Mouse (Mus musculus) hindbrain, embryonic 11.5 days (tissue): ENCODE results near the gene U2af1l4. TPM values are rescaled to one million over a fixed set of nuclear protein-coding genes. Genes with fewer than 3 reads are reported as not detected.

Experiments
- ATAC-seq: fragments of 200-750 bp; cut with Nextera tagmentation; 2 replicates; pipeline ENCODE4 v1.8.0; 2017; ENCODE audit warnings: mild to moderate bottlenecking, moderate TSS enrichment, moderate library complexity; ENCODE audit not compliant: low FRiP score
- DNase-seq: peaks from one replicate; pipeline ENCODE4 v3.0.0-alpha.2; 2015; ENCODE audit warnings: low spot score
- H3K27ac ChIP-seq: fragments of 300-500 bp; sonication (generic); 2 replicates; pipeline ENCODE4 v1.5.1; 2014; ENCODE audit warnings: mild to moderate bottlenecking, low read depth, low read length
- H3K27me3 ChIP-seq: fragments of 300-500 bp; sonication (generic); 2 replicates; pipeline ENCODE4 v1.6.1; 2014; ENCODE audit warnings: mild to moderate bottlenecking, low read length, moderate library complexity, mixed read lengths; ENCODE audit not compliant: control insufficient read depth, insufficient read depth
- H3K36me3 ChIP-seq: fragments of 300-500 bp; sonication (generic); 2 replicates; pipeline ENCODE4 v1.6.1; 2014; ENCODE audit warnings: mild to moderate bottlenecking, low read length, moderate library complexity, mixed read lengths; ENCODE audit not compliant: control insufficient read depth, insufficient read depth
- H3K4me1 ChIP-seq: fragments of 300-500 bp; sonication (generic); replicated peaks from 2 replicates; pipeline ENCODE4 v1.6.1; 2014; ENCODE audit warnings: low read length, mixed read lengths; ENCODE audit not compliant: control insufficient read depth, insufficient read depth
- H3K4me2 ChIP-seq: fragments of 300-500 bp; sonication (generic); replicated peaks from 2 replicates; pipeline ENCODE4 v1.6.1; 2014; ENCODE audit warnings: mild to moderate bottlenecking, low read depth, low read length
- H3K4me3 ChIP-seq: fragments of 300-500 bp; sonication (generic); 2 replicates; pipeline ENCODE4 v1.5.1; 2014; ENCODE audit warnings: low read depth, low read length
- H3K9ac ChIP-seq: fragments of 300-500 bp; sonication (generic); 2 replicates; pipeline ENCODE4 v1.6.1; 2014; ENCODE audit warnings: low read depth, low read length
- H3K9me3 ChIP-seq: fragments of 300-500 bp; sonication (generic); 2 replicates; pipeline ENCODE4 v1.6.1; 2016; ENCODE audit warnings: low read length; ENCODE audit not compliant: control insufficient read depth
- WGBS: fragments of 180-500 bp; shearing (Covaris S2); extraction: QIAGEN DNeasy Blood & Tissue Kit; methylation state at CpG from one replicate; pipeline ENCODE4 v1.1.7; 2014; 5-methylcytosine and 5-hydroxymethylcytosine counted together
- polyA plus RNA-seq: library from polyadenylated mRNA; unstranded; fragments of >200 nt; fragmentation: Nextera tagmentation; extraction: Ambion mirVana; gene quantifications from 2 replicates; pipeline ENCODE4 v1.2.1, GENCODE M21; 2014

U2af1l4 gene
- polyA plus RNA-seq, 1 experiment from 2014 or later, result 100.0 TPM

- H3K4me2 ChIP-seq, result no peak overlapping the region
- 45% methylated on average over 16 of the region's 16 CpGs for WGBS
- no peak for DNase-seq
These were observed 45.4 kb downstream of the U2af1l4 start for GRCm38 (mm10) chr7:30608476-30608875.

GRCm38 (mm10) chr7:30610043-30610442 is 46.9 kb downstream of the U2af1l4 start:
- 58% methylated on average over 7 of the region's 7 CpGs for WGBS
- no peak overlapping the region for H3K4me2 ChIP-seq
- no peaks in the 10 kb centered on the region for H3K36me3 ChIP-seq
- H3K9ac ChIP-seq, result no peak overlapping the region
- no peaks in the 10 kb centered on the region for H3K9me3 ChIP-seq
- no peak overlapping the region for H3K27ac ChIP-seq
- H3K4me1 ChIP-seq, result no peaks in the 10 kb centered on the region
- H3K27me3 ChIP-seq, result no peaks in the 10 kb centered on the region
- H3K4me3 ChIP-seq, result no peak overlapping the region
- ATAC-seq (no peak), DNase-seq (no peak)

More at GRCm38 (mm10) chr7:30608476-30608875, 45.4 kb downstream of the U2af1l4 start:
- Histone ChIP-seq H3K4me3 (no peak overlapping the region), H3K4me1 (no peaks in the 10 kb centered on the region), H3K27me3 (no peaks in the 10 kb centered on the region), H3K9ac (no peak overlapping the region), H3K27ac (no peak overlapping the region), H3K9me3 (no peaks in the 10 kb centered on the region), H3K36me3 (no peaks in the 10 kb centered on the region)
- no peak for ATAC-seq

DNA sequence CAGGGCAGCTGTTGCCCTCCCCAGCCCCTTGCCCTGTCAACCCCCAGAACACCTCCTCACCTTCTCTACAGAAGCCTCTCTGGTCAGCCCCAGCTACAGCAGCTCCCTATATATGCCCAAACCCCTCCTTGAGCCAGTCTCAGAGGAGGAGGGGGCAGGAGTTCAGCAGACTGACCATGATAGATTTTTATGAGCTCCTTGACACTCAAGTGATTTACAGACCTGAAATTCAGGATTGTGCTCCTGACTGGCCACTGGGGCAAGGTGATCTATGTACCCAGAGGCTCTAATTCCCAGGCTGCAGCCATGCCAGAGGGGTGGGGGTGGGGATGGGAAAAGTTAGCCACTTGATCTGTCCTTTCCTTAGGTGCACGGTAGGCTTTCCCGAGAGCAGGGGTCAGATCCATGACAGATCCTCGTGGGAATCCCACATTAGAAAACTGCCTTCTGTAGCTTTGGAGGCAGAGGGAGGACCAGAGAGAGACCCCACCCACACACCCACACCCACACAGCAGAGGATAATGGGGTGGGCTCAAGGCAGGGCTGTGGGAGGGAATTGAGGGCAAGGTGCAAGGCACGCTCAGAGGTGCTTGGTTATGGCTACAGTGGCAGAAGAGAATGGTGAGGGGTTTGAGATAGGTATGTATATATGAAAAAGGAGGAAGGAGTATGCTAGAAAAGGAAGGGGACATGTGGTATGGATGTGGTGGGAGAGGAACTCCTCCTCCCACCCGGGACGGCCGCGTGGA is 49.7 kb downstream of the U2af1l4 start, which contains the start of gene Upk1a:
TSS of gene Upk1a (minus strand) at position 194 of the 749 bp plus-strand sequence.
- Histone ChIP-seq H3K9me3 (no peaks in the 10 kb centered on the region), H3K27me3 (no peaks in the 10 kb centered on the region), H3K4me2 (no peak within 1 kb of the TSS), H3K36me3 (peaks cover 4% of the 10 kb centered on the region; the same call in 1 of the 2 replicates), H3K9ac (no peak within 1 kb of the TSS), H3K4me3 (no peak within 1 kb of the TSS), H3K4me1 (no peaks in the 10 kb centered on the region), H3K27ac (no peak within 1 kb of the TSS)
- 84% methylated on average over 8 of the region's 8 CpGs for WGBS
- no peak for DNase-seq
- 0 out of 2 replicates have a peak, but pooled peaks have one; percentile 30 for ATAC-seq

GRCm38 (mm10) chr7:30613529-30614112 is 50.5 kb downstream of the U2af1l4 start:
- no peaks in the 10 kb centered on the region for H3K9me3 ChIP-seq
- H3K4me1 ChIP-seq, result no peaks in the 10 kb centered on the region
- no peak overlapping the region for H3K27ac ChIP-seq
- ATAC-seq (peak; percentile 27; the same call in 1 of the 2 replicates), DNase-seq (peak; percentile 79)
- peaks cover 6% of the 10 kb centered on the region for H3K36me3 ChIP-seq
- no peak overlapping the region for H3K4me2 ChIP-seq
- WGBS, result 24% methylated on average over 14 of the region's 14 CpGs
- H3K9ac ChIP-seq, result no peak overlapping the region
- no peaks in the 10 kb centered on the region for H3K27me3 ChIP-seq
- no peak overlapping the region for H3K4me3 ChIP-seq

DNA sequence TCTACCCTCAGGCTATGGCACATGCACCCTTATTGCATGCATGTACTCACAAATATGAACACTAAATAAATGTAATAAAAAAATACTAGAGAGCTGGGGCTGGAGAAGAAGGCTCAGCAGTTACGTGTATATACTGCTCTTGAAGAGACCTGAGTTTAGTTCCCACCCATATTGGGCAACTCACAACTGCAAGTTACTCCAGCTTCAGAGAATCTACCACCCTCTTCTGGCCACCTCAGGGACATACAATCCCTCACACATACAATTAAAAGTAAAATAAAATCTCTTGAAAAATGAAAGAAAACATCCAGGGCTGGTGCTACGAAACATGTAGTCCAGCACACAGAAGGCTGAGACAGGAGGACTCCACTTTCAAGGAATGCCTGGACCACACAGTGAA is 51.4 kb downstream of the U2af1l4 start:
- WGBS, result 87% methylated on average over 2 of the region's 2 CpGs
- Histone ChIP-seq H3K27me3 (no peaks in the 10 kb centered on the region), H3K4me1 (no peaks in the 10 kb centered on the region), H3K9me3 (no peaks in the 10 kb centered on the region), H3K27ac (no peak overlapping the region), H3K9ac (no peak overlapping the region), H3K4me2 (no peak overlapping the region), H3K36me3 (peaks cover 10% of the 10 kb centered on the region), H3K4me3 (no peak overlapping the region)
- no peak for ATAC-seq
- DNase-seq, result no peak

Other genes starting within 250 kb of the U2af1l4 start
- gene Syne4, start 248.5 kb upstream of the U2af1l4 start, polyA plus RNA-seq, result 17.4 and 18.7 TPM in 2 replicates
- gene E130208F15Rik, start 241.6 kb upstream of the U2af1l4 start, polyA plus RNA-seq, result 1.4 and 3.3 TPM in 2 replicates
- 20.9 and 23.2 TPM in 2 replicates for gene Sdhaf1, start 239.4 kb upstream of the U2af1l4 start, polyA plus RNA-seq
- 5.3 and 6.8 TPM in 2 replicates for gene Lrfn3, start 200.5 kb upstream of the U2af1l4 start, polyA plus RNA-seq
- 19.3 and 23.1 TPM in 2 replicates for gene Tyrobp, start 149.5 kb upstream of the U2af1l4 start, polyA plus RNA-seq
- 0.39 and 0.62 TPM in 2 replicates for gene Hcst, start 143.4 kb upstream of the U2af1l4 start, polyA plus RNA-seq
- 1.5 and 1.8 TPM in 2 replicates for gene Nfkbid, start 141.6 kb upstream of the U2af1l4 start, polyA plus RNA-seq
- 165 and 169 TPM in 2 replicates for gene Aplp1, start 117.8 kb upstream of the U2af1l4 start, polyA plus RNA-seq
- 18.6 and 25.8 TPM in 2 replicates for gene Kirrel2, start 105.6 kb upstream of the U2af1l4 start, polyA plus RNA-seq
- 3.3 and 4.5 TPM in 2 replicates for gene Nphs1, start 105.0 kb upstream of the U2af1l4 start, polyA plus RNA-seq
- gene Prodh2, start 69.7 kb upstream of the U2af1l4 start, polyA plus RNA-seq, result not detected in 2 replicates
- gene Arhgap33, start 28.2 kb upstream of the U2af1l4 start, polyA plus RNA-seq, result 41.4 and 41.9 TPM in 2 replicates
- gene Hspb6, start 11.1 kb upstream of the U2af1l4 start, polyA plus RNA-seq, result 3.5 and 4.0 TPM in 2 replicates
- 11.4 and 18.4 TPM in 2 replicates for gene Proser3, start 11.0 kb upstream of the U2af1l4 start, polyA plus RNA-seq
- 44.7 and 48.3 TPM in 2 replicates for gene Lin37, start 3.5 kb upstream of the U2af1l4 start, polyA plus RNA-seq
- gene Gm49396, start within 50 bp of the U2af1l4 start, polyA plus RNA-seq, result 7.8 and 9.8 TPM in 2 replicates
- gene Psenen, start 326 bp downstream of the U2af1l4 start, polyA plus RNA-seq, result 104 and 105 TPM in 2 replicates
- 3.0 and 3.6 TPM in 2 replicates for gene Igflr1, start 2.1 kb downstream of the U2af1l4 start, polyA plus RNA-seq
- gene Kmt2b, start 25.4 kb downstream of the U2af1l4 start, polyA plus RNA-seq, result 11.1 and 13.2 TPM in 2 replicates
- gene Zbtb32, start 35.6 kb downstream of the U2af1l4 start, polyA plus RNA-seq, result 0.24 and 1.2 TPM in 2 replicates
- 0.54 and 1.2 TPM in 2 replicates for gene Upk1a, start 49.5 kb downstream of the U2af1l4 start, polyA plus RNA-seq
- gene Cox6b1, start 62.9 kb downstream of the U2af1l4 start, polyA plus RNA-seq, result 816 and 817 TPM in 2 replicates
- not detected in 2 replicates for gene Etv2, start 72.6 kb downstream of the U2af1l4 start, polyA plus RNA-seq
- gene Rbm42, start 87.0 kb downstream of the U2af1l4 start, polyA plus RNA-seq, result 119 and 123 TPM in 2 replicates
- 40.3 and 41.8 TPM in 2 replicates for gene Haus5, start 101.7 kb downstream of the U2af1l4 start, polyA plus RNA-seq
- gene Pmis2, start 108.3 kb downstream of the U2af1l4 start, polyA plus RNA-seq, result not detected in 2 replicates
- gene 2200002J24Rik, start 135.6 kb downstream of the U2af1l4 start, polyA plus RNA-seq, result not detected in 2 replicates
- 0.65 and 1.4 TPM in 2 replicates for gene Atp4a, start 148.9 kb downstream of the U2af1l4 start, polyA plus RNA-seq
- gene Tmem147, start 166.2 kb downstream of the U2af1l4 start, polyA plus RNA-seq, result 143 and 160 TPM in 2 replicates
- 0.60 and 0.75 TPM in 2 replicates for gene Gapdhs, start 180.4 kb downstream of the U2af1l4 start, polyA plus RNA-seq
- 0.39 and 0.42 TPM in 2 replicates for gene Sbsn, start 188.2 kb downstream of the U2af1l4 start, polyA plus RNA-seq
- gene Dmkn, start 200.5 kb downstream of the U2af1l4 start, polyA plus RNA-seq, result 0.34 and 0.73 TPM in 2 replicates
- not detected in 2 replicates for gene Krtdap, start 224.6 kb downstream of the U2af1l4 start, polyA plus RNA-seq